Mouse (Mus musculus): ENCODE measurements around the gene Prkag2. TPM values are rescaled to one million over a fixed set of nuclear protein-coding genes. Genes with fewer than 3 reads are reported as not detected.
A peak's percentile ranks its signal among the peaks of the same experiment; 100 is the strongest.

Gene Prkag2
- polyA plus RNA-seq, 1 experiment from 2014 or later = 125 TPM

GRCm38 (mm10) chr5:24906844-24907243 is 193.6 kb downstream of the Prkag2 start:
- peak overlapping the region; percentile 81 for H3K4me2 ChIP-seq (ENCODE audit: low read depth, low read length)
- ATAC-seq (replicated peaks; ENCODE audit: extremely low read depth, insufficient read depth, low FRiP score) = no peak
- H3K27ac ChIP-seq (ENCODE audit: low read length) = peak overlapping the region; percentile 98
- H3K36me3 ChIP-seq (ENCODE audit: control insufficient read depth, insufficient read depth) = no peaks in the 10 kb centered on the region
- H3K9me3 ChIP-seq (replicated peaks; ENCODE audit: control insufficient read depth, low read length) = 0 out of 2 replicates have a peak, but pooled peaks cover 2% of the 10 kb centered on the region
- H3K4me1 ChIP-seq (ENCODE audit: control insufficient read depth, insufficient read depth, low read length) = peaks cover 25% of the 10 kb centered on the region
- WGBS = 44% methylated on average over 9 of the region's 9 CpGs
- peak overlapping the region; percentile 81 for H3K4me3 ChIP-seq (ENCODE audit: low read length)
- no peaks in the 10 kb centered on the region for H3K27me3 ChIP-seq (ENCODE audit: control insufficient read depth, insufficient read depth, low read length)
- H3K9ac ChIP-seq (ENCODE audit: low read length) = peak overlapping the region; percentile 98

- H3K4me3 ChIP-seq (ENCODE audit: low read length) = no peak overlapping the region
- ATAC-seq (replicated peaks; ENCODE audit: extremely low read depth, insufficient read depth, low FRiP score) = no peak
- no peak overlapping the region for H3K27ac ChIP-seq (ENCODE audit: low read length)
- 0 out of 2 replicates have a peak, but pooled peaks cover 2% of the 10 kb centered on the region for H3K9me3 ChIP-seq (replicated peaks; ENCODE audit: control insufficient read depth, low read length)
- H3K4me1 ChIP-seq (ENCODE audit: control insufficient read depth, insufficient read depth, low read length) = peaks cover 25% of the 10 kb centered on the region
- WGBS = 83% methylated on average over 9 of the region's 9 CpGs
- no peak overlapping the region for H3K9ac ChIP-seq (ENCODE audit: low read length)
- H3K27me3 ChIP-seq (ENCODE audit: control insufficient read depth, insufficient read depth, low read length) = no peaks in the 10 kb centered on the region
- peaks cover 8% of the 10 kb centered on the region; the same call in 1 of the 2 replicates for H3K36me3 ChIP-seq (ENCODE audit: control insufficient read depth, insufficient read depth)
- no peak overlapping the region for H3K4me2 ChIP-seq (ENCODE audit: low read depth, low read length)
Measured at GRCm38 (mm10) chr5:24904941-24905340, 195.5 kb downstream of the Prkag2 start.

GRCm38 (mm10) chr5:24904423-24904822 is 196.0 kb downstream of the Prkag2 start:
- H3K9me3 ChIP-seq (replicated peaks; ENCODE audit: control insufficient read depth, low read length) = 0 out of 2 replicates have a peak, but pooled peaks cover 2% of the 10 kb centered on the region
- no peak for ATAC-seq (replicated peaks; ENCODE audit: extremely low read depth, insufficient read depth, low FRiP score)
- H3K36me3 ChIP-seq (ENCODE audit: control insufficient read depth, insufficient read depth) = peaks cover 8% of the 10 kb centered on the region; the same call in 1 of the 2 replicates
- H3K9ac ChIP-seq (ENCODE audit: low read length) = no peak overlapping the region
- no peak overlapping the region for H3K27ac ChIP-seq (ENCODE audit: low read length)
- no peak overlapping the region for H3K4me3 ChIP-seq (ENCODE audit: low read length)
- no peaks in the 10 kb centered on the region for H3K27me3 ChIP-seq (ENCODE audit: control insufficient read depth, insufficient read depth, low read length)
- H3K4me1 ChIP-seq (ENCODE audit: control insufficient read depth, insufficient read depth, low read length) = peaks cover 25% of the 10 kb centered on the region
- H3K4me2 ChIP-seq (ENCODE audit: low read depth, low read length) = no peak overlapping the region
- 83% methylated on average over 8 of the region's 8 CpGs for WGBS

- no peak overlapping the region for H3K9ac ChIP-seq (ENCODE audit: low read length)
- peaks cover 25% of the 10 kb centered on the region for H3K4me1 ChIP-seq (ENCODE audit: control insufficient read depth, insufficient read depth, low read length)
- H3K4me3 ChIP-seq (ENCODE audit: low read length) = no peak overlapping the region
- 79% methylated on average over 4 of the region's 4 CpGs for WGBS
- ATAC-seq (replicated peaks; ENCODE audit: extremely low read depth, insufficient read depth, low FRiP score) = no peak
- no peak overlapping the region for H3K27ac ChIP-seq (ENCODE audit: low read length)
- no peaks in the 10 kb centered on the region for H3K27me3 ChIP-seq (ENCODE audit: control insufficient read depth, insufficient read depth, low read length)
- H3K4me2 ChIP-seq (ENCODE audit: low read depth, low read length) = no peak overlapping the region
- H3K9me3 ChIP-seq (replicated peaks; ENCODE audit: control insufficient read depth, low read length) = no peaks in the 10 kb centered on the region
- peaks cover 8% of the 10 kb centered on the region; the same call in 1 of the 2 replicates for H3K36me3 ChIP-seq (ENCODE audit: control insufficient read depth, insufficient read depth)
Measured at GRCm38 (mm10) chr5:24904001-24904400, 196.4 kb downstream of the Prkag2 start.

GRCm38 (mm10) chr5:24902835-24903234 is 197.6 kb downstream of the Prkag2 start:
- Histone ChIP-seq H3K36me3 (ENCODE audit: control insufficient read depth, insufficient read depth) (peaks cover 8% of the 10 kb centered on the region; the same call in 1 of the 2 replicates), H3K9me3 (replicated peaks; ENCODE audit: control insufficient read depth, low read length) (no peaks in the 10 kb centered on the region), H3K9ac (ENCODE audit: low read length) (no peak overlapping the region), H3K4me3 (ENCODE audit: low read length) (no peak overlapping the region), H3K4me2 (ENCODE audit: low read depth, low read length) (no peak overlapping the region), H3K27ac (ENCODE audit: low read length) (no peak overlapping the region), H3K27me3 (ENCODE audit: control insufficient read depth, insufficient read depth, low read length) (no peaks in the 10 kb centered on the region), H3K4me1 (ENCODE audit: control insufficient read depth, insufficient read depth, low read length) (peaks cover 23% of the 10 kb centered on the region)
- WGBS = 26% methylated on average over 4 of the region's 4 CpGs
- no peak for ATAC-seq (replicated peaks; ENCODE audit: extremely low read depth, insufficient read depth, low FRiP score)

GRCm38 (mm10) chr5:24895606-24896005 is 204.8 kb downstream of the Prkag2 start:
- no peaks in the 10 kb centered on the region for H3K9me3 ChIP-seq (replicated peaks; ENCODE audit: control insufficient read depth, low read length)
- WGBS = 81% methylated on average over 4 of the region's 4 CpGs
- H3K9ac ChIP-seq (ENCODE audit: low read length) = no peak overlapping the region
- H3K36me3 ChIP-seq (ENCODE audit: control insufficient read depth, insufficient read depth) = no peaks in the 10 kb centered on the region
- no peak overlapping the region for H3K27ac ChIP-seq (ENCODE audit: low read length)
- H3K4me3 ChIP-seq (ENCODE audit: low read length) = no peak overlapping the region
- H3K4me2 ChIP-seq (ENCODE audit: low read depth, low read length) = no peak overlapping the region
- no peaks in the 10 kb centered on the region for H3K27me3 ChIP-seq (ENCODE audit: control insufficient read depth, insufficient read depth, low read length)
- no peak for ATAC-seq (replicated peaks; ENCODE audit: extremely low read depth, insufficient read depth, low FRiP score)
- peaks cover 26% of the 10 kb centered on the region for H3K4me1 ChIP-seq (ENCODE audit: control insufficient read depth, insufficient read depth, low read length)

- H3K27me3 ChIP-seq (ENCODE audit: control insufficient read depth, insufficient read depth, low read length) = no peaks in the 10 kb centered on the region
- WGBS = 28% methylated on average over 1 of the region's 1 CpGs
- H3K4me1 ChIP-seq (ENCODE audit: control insufficient read depth, insufficient read depth, low read length) = peaks cover 28% of the 10 kb centered on the region
- H3K27ac ChIP-seq (ENCODE audit: low read length) = no peak overlapping the region
- no peak overlapping the region for H3K4me3 ChIP-seq (ENCODE audit: low read length)
- H3K9ac ChIP-seq (ENCODE audit: low read length) = peak overlapping the region; percentile 9; the same call in 1 of the 2 replicates
- H3K4me2 ChIP-seq (ENCODE audit: low read depth, low read length) = no peak overlapping the region
- no peak for ATAC-seq (replicated peaks; ENCODE audit: extremely low read depth, insufficient read depth, low FRiP score)
- no peaks in the 10 kb centered on the region for H3K36me3 ChIP-seq (ENCODE audit: control insufficient read depth, insufficient read depth)
- no peaks in the 10 kb centered on the region for H3K9me3 ChIP-seq (replicated peaks; ENCODE audit: control insufficient read depth, low read length)
Measured at GRCm38 (mm10) chr5:24894814-24895213, 205.6 kb downstream of the Prkag2 start.

- Histone ChIP-seq H3K9ac (ENCODE audit: low read length) (no peak overlapping the region), H3K9me3 (replicated peaks; ENCODE audit: control insufficient read depth, low read length) (no peaks in the 10 kb centered on the region), H3K27me3 (ENCODE audit: control insufficient read depth, insufficient read depth, low read length) (no peaks in the 10 kb centered on the region), H3K4me2 (ENCODE audit: low read depth, low read length) (no peak overlapping the region), H3K27ac (ENCODE audit: low read length) (no peak overlapping the region), H3K4me1 (ENCODE audit: control insufficient read depth, insufficient read depth, low read length) (peaks cover 40% of the 10 kb centered on the region), H3K4me3 (ENCODE audit: low read length) (no peak overlapping the region), H3K36me3 (ENCODE audit: control insufficient read depth, insufficient read depth) (peaks cover 12% of the 10 kb centered on the region; the same call in 1 of the 2 replicates)
- WGBS = 82% methylated on average over 11 of the region's 11 CpGs
- no peak for ATAC-seq (replicated peaks; ENCODE audit: extremely low read depth, insufficient read depth, low FRiP score)
Measured at GRCm38 (mm10) chr5:24892461-24892860, 208.0 kb downstream of the Prkag2 start.

- Histone ChIP-seq H3K9me3 (replicated peaks; ENCODE audit: control insufficient read depth, low read length) (no peaks in the 10 kb centered on the region), H3K4me3 (ENCODE audit: low read length) (peak overlapping the region; percentile 1; the same call in 1 of the 2 replicates), H3K4me2 (ENCODE audit: low read depth, low read length) (peak overlapping the region; percentile 42), H3K9ac (ENCODE audit: low read length) (peak overlapping the region; percentile 60), H3K27me3 (ENCODE audit: control insufficient read depth, insufficient read depth, low read length) (no peaks in the 10 kb centered on the region), H3K4me1 (ENCODE audit: control insufficient read depth, insufficient read depth, low read length) (peaks cover 32% of the 10 kb centered on the region), H3K27ac (ENCODE audit: low read length) (peak overlapping the region; percentile 72), H3K36me3 (ENCODE audit: control insufficient read depth, insufficient read depth) (peaks cover 28% of the 10 kb centered on the region)
- ATAC-seq (replicated peaks; ENCODE audit: extremely low read depth, insufficient read depth, low FRiP score) = peak; percentile 78
- WGBS = 27% methylated on average over 9 of the region's 9 CpGs
Measured at GRCm38 (mm10) chr5:24889860-24890259, 210.6 kb downstream of the Prkag2 start.
